Mouse (Mus musculus) adrenal gland, adult 8-10 months (tissue): Measurements from ENCODE around the gene Olfr1392. TPM values are rescaled to one million over a fixed set of nuclear protein-coding genes. Genes with fewer than 3 reads are reported as not detected.

Experiments
- DNase-seq: peaks from one replicate; pipeline ENCODE4 v3.0.0; 2022
- total RNA-seq, 4 experiments: library from RNA; stranded (reverse); gene quantifications; 2 replicates each; pipeline ENCODE4 v1.2.4; 2022

The Olfr1392 gene
- total RNA-seq, 4 experiments from 2014 or later = not detected

- no peak for DNase-seq
These were observed 37.4 kb downstream of the Olfr1392 start, which contains the start of gene Olfr1391 for GRCm38 (mm10) chr11:49322442-49322841. Olfr1391 (plus strand) TSS chr11:49322742.

- no peak for DNase-seq
These were observed 41.6 kb downstream of the Olfr1392 start for GRCm38 (mm10) chr11:49326726-49327125.

- DNase-seq = no peak
These were observed 44.6 kb downstream of the Olfr1392 start for GRCm38 (mm10) chr11:49329686-49330085.

DNA sequence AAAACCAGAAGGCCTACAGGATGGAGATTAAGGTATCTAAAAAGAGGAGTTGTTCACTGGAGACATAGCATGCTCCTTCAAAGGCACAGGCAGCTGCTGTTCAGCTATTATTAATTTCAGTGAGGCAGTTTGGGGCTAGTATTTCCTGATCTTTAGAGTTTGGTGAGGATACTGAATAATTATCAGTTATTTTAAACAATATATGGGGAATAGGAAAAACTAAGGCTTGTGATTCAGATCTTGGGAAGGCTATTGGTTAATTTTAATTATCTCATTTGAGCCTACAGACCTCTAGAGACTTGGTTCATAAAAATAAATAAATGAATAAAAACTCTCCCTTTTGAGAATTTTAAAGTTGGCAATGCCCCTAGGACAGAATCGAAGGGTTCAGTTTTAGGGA is 49.8 kb downstream of the Olfr1392 start, which contains the start of gene Olfr1390:
Gene Olfr1390 (plus strand): TSS at position 301 of the 400 bp plus-strand sequence.
- DNase-seq = no peak

- DNase-seq = no peak
These were observed 52.2 kb downstream of the Olfr1392 start for GRCm38 (mm10) chr11:49337150-49337832.

Other genes with a start within 250 kb of the Olfr1392 start
- 1 to 10 TPM; 3.1 to 6.9 (median 3.9) TPM for gene 9930111J21Rik2, start 234.0 kb upstream of the Olfr1392 start, total RNA-seq
- gene Tgtp2, start 221.1 kb upstream of the Olfr1392 start, total RNA-seq = 1 to 10 TPM; 1.5 to 6.8 (median 3.8) TPM
- gene Ifi47, start 208.7 kb upstream of the Olfr1392 start, total RNA-seq = 1 to 10 TPM; 4.4 to 7.4 (median 6.7) TPM
- 1 to 10 TPM; 1.8 to 5.0 (median 3.1) TPM for gene Olfr1396, start 170.4 kb upstream of the Olfr1392 start, total RNA-seq
- not detected for gene Olfr1395, start 143.0 kb upstream of the Olfr1392 start, total RNA-seq
- not detected for gene Olfr1394, start 130.9 kb upstream of the Olfr1392 start, total RNA-seq
- 10 to 100 TPM; 21.5 to 41.8 (median 32.6) TPM for gene Btnl9, start 98.1 kb upstream of the Olfr1392 start, total RNA-seq
- gene Zfp62, start 82.0 kb upstream of the Olfr1392 start, total RNA-seq = 10 to 100 TPM; 28.1 to 40.1 (median 36.2) TPM
- 100 to 1,000 TPM; 114 to 131 (median 124) TPM for gene Mgat1, start 41.1 kb upstream of the Olfr1392 start, total RNA-seq
- not detected for gene Olfr1393, start 7.0 kb upstream of the Olfr1392 start, total RNA-seq
- not detected for gene Olfr10, start 19.5 kb downstream of the Olfr1392 start, total RNA-seq
- not detected for gene Olfr1391, start 37.5 kb downstream of the Olfr1392 start, total RNA-seq
- gene Olfr1390, start 49.9 kb downstream of the Olfr1392 start, total RNA-seq = not detected
- not detected for gene Olfr1389, start 137.8 kb downstream of the Olfr1392 start, total RNA-seq
- gene Olfr1388, start 151.3 kb downstream of the Olfr1392 start, total RNA-seq = under 1 TPM in 3 of 4 experiments, not detected in 1; 0.08 to 0.34 (median 0.17) TPM
- gene Olfr1387, start 170.1 kb downstream of the Olfr1392 start, total RNA-seq = not detected
- not detected for gene Olfr1386, start 179.8 kb downstream of the Olfr1392 start, total RNA-seq
- gene Olfr1385, start 203.8 kb downstream of the Olfr1392 start, total RNA-seq = under 1 TPM in 1 of 4 experiments, not detected in 3; 0.22 TPM
- 1 to 10 TPM in 1 of 4 experiments, under 1 TPM in 1, not detected in 2; 0.32 to 1.2 TPM for gene Olfr1384, start 221.4 kb downstream of the Olfr1392 start, total RNA-seq
- gene Olfr1383, start 234.4 kb downstream of the Olfr1392 start, total RNA-seq = 1 to 10 TPM in 3 of 4 experiments, under 1 TPM in 1; 0.81 to 2.8 (median 1.1) TPM
- gene Olfr1382, start 243.0 kb downstream of the Olfr1392 start, total RNA-seq = not detected